Mouse (Mus musculus) granulocyte monocyte progenitor cell, adult 5-6 weeks (primary cell): ENCODE results near the gene Syp. TPM values are rescaled to one million over a fixed set of nuclear protein-coding genes. Genes with fewer than 3 reads are reported as not detected.

Experiments
- ATAC-seq: replicated peaks from 2 replicates; pipeline ENCODE4 v1.8.0; 2016; ENCODE audit warnings: mild to moderate bottlenecking, moderate TSS enrichment, inconsistent platforms; ENCODE audit not compliant: poor library complexity, severe bottlenecking
- total RNA-seq, 2 experiments: library from RNA; stranded (forward) in 1 of 2; stranded (reverse) in 1 of 2; fragments of 200-712, 200-1000 nt in 1 of 2; fragments of >200 nt in 1 of 2; fragmentation: Nextera tagmentation in 1 of 2; gene quantifications; 2 replicates each; pipeline ENCODE4 v1.2.3; 2014 to 2017

Syp gene
- total RNA-seq, 2 experiments from 2014 or later = 0.97 TPM; not detected in 1

- peak; percentile 99 for ATAC-seq
These were observed 58.7 kb downstream of the Syp start, which contains the start of gene Gpkow for GRCm38 (mm10) chrX:7696954-7697381. Gpkow (plus strand) TSS chrX:7697131.

Other genes starting within 250 kb of the Syp start
- gene Foxp3, start 64.8 kb upstream of the Syp start, total RNA-seq (2014; fragmentation: Nextera tagmentation) = not detected in 2 replicates
- gene Foxp3, start 64.8 kb upstream of the Syp start, total RNA-seq (2017) = not detected in 2 replicates
- gene Ppp1r3f, start 64.2 kb upstream of the Syp start, total RNA-seq (2014; fragmentation: Nextera tagmentation) = 0.30 and 1.8 TPM in 2 replicates
- 0.26 and 1.6 TPM in 2 replicates for gene Ppp1r3f, start 64.2 kb upstream of the Syp start, total RNA-seq (2017)
- 37.5 and 38.0 TPM in 2 replicates for gene Ccdc22, start 33.0 kb upstream of the Syp start, total RNA-seq (2014; fragmentation: Nextera tagmentation)
- 41.4 and 45.7 TPM in 2 replicates for gene Ccdc22, start 33.0 kb upstream of the Syp start, total RNA-seq (2017)
- 0.53 TPM in 1 of 2 replicates, not detected in the other for gene Cacna1f, start 31.4 kb upstream of the Syp start, total RNA-seq (2014; fragmentation: Nextera tagmentation)
- gene Cacna1f, start 31.4 kb upstream of the Syp start, total RNA-seq (2017) = 0.09 and 0.46 TPM in 2 replicates
- 8.4 and 12.5 TPM in 2 replicates for gene Prickle3, start 18.8 kb downstream of the Syp start, total RNA-seq (2014; fragmentation: Nextera tagmentation)
- 2.6 and 2.7 TPM in 2 replicates for gene Prickle3, start 18.8 kb downstream of the Syp start, total RNA-seq (2017)
- 51.4 and 73.9 TPM in 2 replicates for gene Plp2, start 32.9 kb downstream of the Syp start, total RNA-seq (2014; fragmentation: Nextera tagmentation)
- gene Plp2, start 32.9 kb downstream of the Syp start, total RNA-seq (2017) = 16.0 and 20.9 TPM in 2 replicates
- not detected in 2 replicates for gene Magix, start 42.8 kb downstream of the Syp start, total RNA-seq (2014; fragmentation: Nextera tagmentation)
- gene Magix, start 42.8 kb downstream of the Syp start, total RNA-seq (2017) = 0.17 TPM in 1 of 2 replicates, not detected in the other
- gene Gpkow, start 58.7 kb downstream of the Syp start, total RNA-seq (2014; fragmentation: Nextera tagmentation) = 18.9 and 21.2 TPM in 2 replicates
- gene Gpkow, start 58.7 kb downstream of the Syp start, total RNA-seq (2017) = 30.4 and 32.7 TPM in 2 replicates
- gene Wdr45, start 75.9 kb downstream of the Syp start, total RNA-seq (2014; fragmentation: Nextera tagmentation) = 24.1 and 31.2 TPM in 2 replicates
- 22.5 and 27.6 TPM in 2 replicates for gene Wdr45, start 75.9 kb downstream of the Syp start, total RNA-seq (2017)
- not detected in 2 replicates for gene Gm45208, start 83.8 kb downstream of the Syp start, total RNA-seq (2014; fragmentation: Nextera tagmentation)
- gene Gm45208, start 83.8 kb downstream of the Syp start, total RNA-seq (2017) = not detected in 2 replicates
- 4.3 and 16.1 TPM in 2 replicates for gene Praf2, start 90.0 kb downstream of the Syp start, total RNA-seq (2014; fragmentation: Nextera tagmentation)
- 2.8 and 6.2 TPM in 2 replicates for gene Praf2, start 90.0 kb downstream of the Syp start, total RNA-seq (2017)
- not detected in 2 replicates for gene Ccdc120, start 112.4 kb downstream of the Syp start, total RNA-seq (2014; fragmentation: Nextera tagmentation)
- gene Ccdc120, start 112.4 kb downstream of the Syp start, total RNA-seq (2017) = 0.04 and 0.21 TPM in 2 replicates
- 17.4 and 27.8 TPM in 2 replicates for gene Tfe3, start 124.1 kb downstream of the Syp start, total RNA-seq (2014; fragmentation: Nextera tagmentation)
- gene Tfe3, start 124.1 kb downstream of the Syp start, total RNA-seq (2017) = 5.7 and 7.2 TPM in 2 replicates
- gene Gripap1, start 151.3 kb downstream of the Syp start, total RNA-seq (2014; fragmentation: Nextera tagmentation) = 43.6 and 52.5 TPM in 2 replicates
- 59.7 and 78.0 TPM in 2 replicates for gene Gripap1, start 151.3 kb downstream of the Syp start, total RNA-seq (2017)
- 0.32 and 2.5 TPM in 2 replicates for gene Kcnd1, start 183.8 kb downstream of the Syp start, total RNA-seq (2014; fragmentation: Nextera tagmentation)
- 0.31 TPM in 1 of 2 replicates, not detected in the other for gene Kcnd1, start 183.8 kb downstream of the Syp start, total RNA-seq (2017)
- gene Otud5, start 202.9 kb downstream of the Syp start, total RNA-seq (2014; fragmentation: Nextera tagmentation) = 44.0 and 47.5 TPM in 2 replicates
- gene Otud5, start 202.9 kb downstream of the Syp start, total RNA-seq (2017) = 56.4 and 57.4 TPM in 2 replicates
- gene Pim2, start 239.8 kb downstream of the Syp start, total RNA-seq (2014; fragmentation: Nextera tagmentation) = 6.3 and 7.1 TPM in 2 replicates
- 0.78 and 1.5 TPM in 2 replicates for gene Pim2, start 239.8 kb downstream of the Syp start, total RNA-seq (2017)
- gene Slc35a2, start 245.6 kb downstream of the Syp start, total RNA-seq (2014; fragmentation: Nextera tagmentation) = 18.7 and 35.6 TPM in 2 replicates
- 14.6 and 19.6 TPM in 2 replicates for gene Slc35a2, start 245.6 kb downstream of the Syp start, total RNA-seq (2017)